Mouse (Mus musculus) G1E (cell line): ENCODE results near the gene Apba1.

Experiments
- CTCF ChIP-seq: IDR thresholded peaks from 2 replicates; pipeline ENCODE4 v1.5.1; 2012; ENCODE audit warnings: low read depth, low read length, inconsistent platforms, mixed read lengths
- GATA1 ChIP-seq: IDR thresholded peaks from 2 replicates; pipeline ENCODE4 v1.6.1; 2012; ENCODE audit warnings: borderline replicate concordance, low read length, inconsistent platforms, mixed read lengths
- GATA2 ChIP-seq: IDR thresholded peaks from 2 replicates; pipeline ENCODE4 v1.6.1; 2012; ENCODE audit warnings: low read depth, low read length, inconsistent platforms, borderline replicate concordance
- TAL1 ChIP-seq: conservative IDR thresholded peaks from 2 replicates; pipeline ENCODE4 v1.6.1; 2012; ENCODE audit warnings: low read depth, low read length, inconsistent platforms, mixed read lengths

GRCm38 (mm10) chr19:23942886-23943285 is 184.2 kb downstream of the Apba1 start:
- TF ChIP-seq CTCF (no peak), GATA1 (no peak), GATA2 (no peak), TAL1 (no peak)
